Mouse (Mus musculus) right cerebral cortex, postnatal 25 days (tissue): ENCODE measurements around the gene Krtap8-1.

Experiments
- DNase-seq: peaks from one replicate; pipeline ENCODE4 v3.0.0; 2022

Gene Krtap8-1

GRCm38 (mm10) chr16:89487852-89488251 is at the start of gene Krtap8-1:
Gene Krtap8-1 (minus strand): TSS chr16:89487952.
- no peak for DNase-seq

DNA sequence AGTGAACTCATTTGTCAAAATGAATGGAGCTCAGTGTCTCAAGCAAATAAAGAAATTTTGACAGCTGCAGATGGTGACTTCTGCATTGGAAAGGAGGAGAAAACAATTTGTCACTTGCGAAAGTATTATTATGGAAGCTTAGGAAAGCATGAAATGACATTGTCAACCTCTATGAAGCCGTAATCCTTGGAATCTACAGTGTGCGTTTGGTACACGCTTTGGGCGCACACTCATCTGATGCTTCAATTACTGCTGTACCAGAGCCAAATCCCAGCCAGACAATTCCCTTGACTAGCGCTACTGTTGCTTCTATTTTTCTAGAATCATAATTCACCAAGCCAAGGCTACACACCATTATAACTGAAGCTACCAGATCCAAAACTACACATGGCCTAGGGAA is 49.6 kb upstream of the Krtap8-1 start:
- no peak for DNase-seq

DNA sequence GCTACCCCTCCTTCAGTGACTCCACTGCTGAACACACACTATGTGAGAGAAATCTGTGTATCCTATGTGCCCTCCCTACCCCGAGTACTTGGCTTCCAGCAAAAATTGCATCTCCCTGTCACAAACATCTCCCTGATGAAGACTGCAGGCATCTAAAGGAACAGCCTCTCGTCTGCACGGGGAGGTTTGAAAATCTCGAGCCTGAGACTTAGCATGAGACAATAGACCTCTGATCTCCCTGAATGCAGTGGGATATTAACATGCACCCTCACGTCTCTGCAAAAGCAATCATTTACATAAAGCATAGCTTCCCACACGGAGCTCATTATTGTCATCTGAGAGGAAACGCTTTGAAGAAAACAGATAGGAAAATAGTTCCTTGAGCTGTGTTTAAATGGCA is 42.8 kb upstream of the Krtap8-1 start:
- no peak for DNase-seq

DNA sequence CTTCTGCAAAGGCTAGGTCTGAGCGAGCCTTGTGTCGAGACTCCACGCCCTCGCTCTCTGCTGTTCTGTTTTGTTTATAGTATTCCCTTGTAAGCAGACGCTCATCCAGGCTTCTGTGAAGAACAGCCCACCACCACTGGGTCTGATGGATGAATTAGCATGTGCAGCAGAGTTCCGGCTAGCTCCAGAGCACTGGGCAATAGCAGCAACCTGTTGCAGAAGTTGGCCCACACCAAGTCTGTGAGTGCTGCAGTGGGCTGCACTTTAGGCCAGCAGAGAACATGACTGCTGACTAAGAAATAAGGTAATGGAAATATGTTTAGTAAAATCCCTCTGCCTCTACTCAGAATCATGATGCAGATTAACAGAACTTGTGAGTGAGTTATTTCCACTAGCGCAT is 42.1 kb upstream of the Krtap8-1 start:
- no peak for DNase-seq

GRCm38 (mm10) chr16:89528380-89528779 is 40.6 kb upstream of the Krtap8-1 start:
- no peak for DNase-seq

GRCm38 (mm10) chr16:89520996-89521395 is 33.2 kb upstream of the Krtap8-1 start:
- DNase-seq: no peak

DNA sequence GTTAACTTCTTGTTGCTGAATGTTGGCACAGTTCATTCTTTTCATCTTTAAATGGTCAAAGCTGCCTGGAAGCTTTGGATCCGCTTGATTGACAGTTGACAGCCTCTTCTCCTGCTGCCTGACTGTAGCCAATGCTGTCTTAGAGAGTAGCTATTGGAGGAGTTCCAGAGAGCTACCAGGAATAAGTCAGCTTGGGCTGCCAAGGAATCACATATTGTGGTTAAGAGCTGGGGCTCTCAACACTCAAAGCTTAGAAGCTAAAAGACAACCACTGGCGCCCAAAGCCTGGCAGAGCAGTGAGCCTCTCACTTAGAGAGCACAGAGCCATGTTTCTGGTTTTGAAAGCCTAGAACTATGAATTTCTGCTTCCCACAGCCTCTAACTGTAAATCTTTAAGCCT is 32.8 kb upstream of the Krtap8-1 start:
- no peak for DNase-seq

- no peak for DNase-seq
Observed at GRCm38 (mm10) chr16:89520091-89520490, 32.3 kb upstream of the Krtap8-1 start.

DNA sequence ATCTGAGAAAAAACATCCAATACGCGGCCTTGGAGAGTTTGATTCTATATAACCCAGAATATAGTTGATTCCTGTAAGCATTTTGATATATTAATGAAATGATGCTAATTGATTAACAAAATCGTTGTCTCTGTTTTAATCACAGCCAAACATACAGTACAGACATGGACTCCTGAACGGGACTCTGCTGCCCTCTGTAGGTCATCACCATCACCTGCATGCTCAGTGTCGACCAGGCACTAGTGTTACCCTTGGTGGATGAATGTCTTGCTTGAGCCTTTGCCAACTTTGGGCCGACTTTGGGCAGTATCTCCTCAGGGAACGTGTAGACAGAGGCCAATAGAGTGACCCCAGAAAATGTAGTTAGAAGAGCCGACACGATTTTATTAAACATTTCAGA is 29.9 kb upstream of the Krtap8-1 start:
- DNase-seq: no peak

GRCm38 (mm10) chr16:89513431-89513830 is 25.7 kb upstream of the Krtap8-1 start:
- no peak for DNase-seq

DNA sequence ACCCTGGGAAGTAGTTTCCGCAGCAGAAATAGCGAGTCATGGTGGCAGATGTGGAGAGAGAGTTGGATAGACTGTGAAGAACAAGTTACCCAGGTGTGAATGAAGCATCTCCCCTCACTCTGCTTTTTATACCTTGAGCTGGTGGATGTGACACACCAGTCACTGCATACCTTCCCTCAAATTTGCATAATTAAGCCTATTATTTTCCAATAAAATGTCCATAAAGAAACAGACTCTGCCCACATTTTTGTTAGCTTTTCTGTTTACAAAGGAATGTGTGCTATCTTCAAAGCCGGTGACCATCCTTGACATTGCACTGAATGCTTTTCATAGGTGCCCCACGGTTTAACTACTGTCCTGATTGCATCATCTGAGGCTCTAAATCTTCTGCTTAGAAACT is 20.5 kb upstream of the Krtap8-1 start, which contains the start of gene Krtap7-1:
Krtap7-1 (minus strand) TSS at position 101 of the 400 bp plus-strand sequence.
- no peak for DNase-seq

- no peak for DNase-seq
Observed at GRCm38 (mm10) chr16:89503571-89503970, 15.8 kb upstream of the Krtap8-1 start.

DNA sequence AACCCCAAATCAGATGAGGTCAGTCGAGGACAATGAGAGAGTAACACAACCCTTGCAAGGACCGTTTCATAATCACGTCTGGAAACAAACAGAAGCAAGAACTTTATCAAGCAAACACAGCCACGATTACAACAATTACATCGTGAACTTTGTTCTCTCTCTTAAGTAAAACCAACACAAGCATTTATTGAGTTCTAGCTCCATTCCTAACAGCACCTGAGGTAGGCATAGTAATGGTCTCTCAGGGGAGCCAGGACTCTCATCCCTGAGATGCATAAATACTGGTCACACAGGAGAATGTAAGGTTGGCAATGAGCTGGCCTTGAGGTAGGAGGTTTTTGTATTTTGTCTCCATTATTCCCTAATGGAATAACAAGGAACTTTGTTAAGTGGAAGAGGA is 14.1 kb upstream of the Krtap8-1 start:
- no peak for DNase-seq

- no peak for DNase-seq
Observed at GRCm38 (mm10) chr16:89497002-89497401, 9.2 kb upstream of the Krtap8-1 start.

GRCm38 (mm10) chr16:89495394-89496153 is 7.8 kb upstream of the Krtap8-1 start:
- DNase-seq: no peak

GRCm38 (mm10) chr16:89477679-89478314 is 10.0 kb downstream of the Krtap8-1 start:
- no peak for DNase-seq

GRCm38 (mm10) chr16:89461189-89461588 is 26.6 kb downstream of the Krtap8-1 start:
- DNase-seq: no peak
